Mouse (Mus musculus): Measurements from ENCODE around the gene Tas1r3. TPM values are rescaled to one million over a fixed set of nuclear protein-coding genes. Genes with fewer than 3 reads are reported as not detected.

Gene Tas1r3
- polyA plus RNA-seq (2012; rRNA removed): 1.3 and 1.9 TPM in 2 replicates

DNA sequence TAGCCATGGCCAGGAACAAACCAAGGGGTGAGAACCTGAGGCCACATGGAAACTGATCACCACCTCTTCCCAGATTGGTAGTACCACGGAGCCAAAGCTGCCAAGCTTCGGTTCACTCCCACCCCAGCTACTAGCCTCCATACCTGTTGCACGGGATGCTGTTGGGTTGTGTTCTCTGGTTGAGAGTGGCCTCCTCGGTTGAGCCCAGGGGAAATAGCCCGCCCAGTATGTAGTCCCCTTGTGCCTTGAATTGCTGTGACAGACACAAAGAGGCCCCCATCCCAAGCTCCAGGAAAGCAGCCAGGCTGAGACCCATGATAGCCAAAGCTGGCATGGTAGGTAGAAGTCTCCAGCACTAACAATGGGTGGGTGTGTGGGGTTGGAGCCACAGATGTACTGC lies at the start of gene Tas1r3:
Gene Tas1r3, minus strand, starts transcription at position 362 of the 400 bp plus-strand sequence.
- no peak for DNase-seq (ENCODE audit: low read depth, low spot score)
- 79% methylated on average over 5 of the region's 5 CpGs for WGBS

DNA sequence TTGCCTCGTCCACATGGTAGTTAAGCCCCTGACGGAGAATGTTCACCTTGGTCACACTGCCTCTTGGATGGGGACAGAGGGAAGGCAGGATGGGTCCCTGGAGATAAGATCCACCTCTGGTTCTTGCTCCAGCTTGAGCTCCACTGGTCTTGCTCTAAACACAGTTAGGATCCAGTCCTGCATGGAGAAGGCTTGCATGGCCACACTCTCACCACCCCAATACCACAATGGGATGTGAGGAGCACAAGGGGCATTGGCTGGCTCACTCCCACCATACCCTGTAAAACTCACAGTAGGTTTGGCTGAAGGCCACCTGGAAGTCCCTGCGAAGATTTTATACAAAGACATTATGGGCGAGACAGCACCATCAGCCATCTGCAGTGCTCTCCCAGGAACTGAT lies 45.6 kb upstream of the Tas1r3 start:
- no peak for DNase-seq (ENCODE audit: low read depth, low spot score)
- 86% methylated on average over 4 of the region's 4 CpGs for WGBS

DNA sequence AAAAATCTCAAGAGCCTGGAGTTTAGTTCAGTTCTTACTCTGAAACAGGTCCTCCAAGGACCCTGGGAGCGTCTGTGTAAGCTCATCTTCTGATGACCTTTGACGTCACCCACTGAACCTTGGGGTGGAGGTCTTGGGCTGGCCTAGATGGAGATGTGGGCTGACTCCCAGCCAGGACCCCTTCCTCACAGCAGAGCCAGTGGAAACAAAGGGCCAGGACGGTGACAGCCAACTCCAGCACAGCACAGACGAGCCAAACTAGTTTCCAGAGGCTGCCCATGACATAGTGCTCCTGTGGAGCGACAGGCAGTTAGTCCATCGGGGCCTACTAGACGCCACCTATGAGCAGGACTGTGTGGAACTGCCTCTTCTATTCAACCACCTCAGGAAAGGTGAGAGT lies 45.1 kb upstream of the Tas1r3 start:
- DNase-seq (ENCODE audit: low read depth, low spot score): no peak
- WGBS: 73% methylated on average over 7 of the region's 7 CpGs

DNA sequence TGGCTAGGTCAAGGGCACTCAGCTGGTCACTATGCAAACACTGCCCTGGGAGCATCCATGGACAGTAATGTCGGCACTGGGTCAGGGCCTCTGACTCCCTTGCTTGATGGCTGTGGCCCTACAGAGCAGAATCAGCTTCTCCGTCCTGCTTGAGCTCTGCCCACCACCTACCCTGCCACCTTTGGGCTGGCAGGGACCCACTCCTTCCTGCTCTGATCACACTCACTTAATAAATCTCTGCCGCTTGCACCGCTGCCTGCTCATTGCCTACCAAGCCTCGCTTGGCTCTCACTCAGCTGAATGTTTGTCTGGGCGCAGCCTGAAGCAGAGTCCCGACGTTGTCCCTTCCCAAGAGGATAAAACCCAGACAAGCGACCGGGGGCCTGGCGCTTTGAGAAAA lies 43.8 kb upstream of the Tas1r3 start:
- WGBS: 68% methylated on average over 11 of the region's 11 CpGs
- no peak for DNase-seq (ENCODE audit: low read depth, low spot score)

DNA sequence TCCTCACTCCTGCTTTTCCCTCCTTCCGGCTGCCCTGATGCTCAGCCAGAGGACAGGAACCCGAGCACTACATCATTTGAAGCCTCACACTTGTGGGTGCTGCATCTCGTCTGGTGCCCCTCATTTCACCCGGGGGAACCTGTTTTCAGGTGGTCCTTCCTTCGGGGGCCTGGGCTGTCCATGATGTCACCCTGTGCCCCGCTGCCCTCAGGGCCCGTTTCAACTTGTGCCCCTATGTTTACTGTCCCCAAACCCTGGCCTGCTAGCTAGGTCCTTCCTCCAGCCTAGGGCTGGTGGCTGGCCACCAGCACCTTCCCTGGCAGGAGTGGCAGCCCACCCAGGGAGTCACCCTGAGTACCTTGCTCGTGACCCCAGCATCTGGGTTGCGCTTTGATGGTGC lies 43.0 kb upstream of the Tas1r3 start:
- no peak for DNase-seq (ENCODE audit: low read depth, low spot score)
- 81% methylated on average over 9 of the region's 9 CpGs for WGBS

DNA sequence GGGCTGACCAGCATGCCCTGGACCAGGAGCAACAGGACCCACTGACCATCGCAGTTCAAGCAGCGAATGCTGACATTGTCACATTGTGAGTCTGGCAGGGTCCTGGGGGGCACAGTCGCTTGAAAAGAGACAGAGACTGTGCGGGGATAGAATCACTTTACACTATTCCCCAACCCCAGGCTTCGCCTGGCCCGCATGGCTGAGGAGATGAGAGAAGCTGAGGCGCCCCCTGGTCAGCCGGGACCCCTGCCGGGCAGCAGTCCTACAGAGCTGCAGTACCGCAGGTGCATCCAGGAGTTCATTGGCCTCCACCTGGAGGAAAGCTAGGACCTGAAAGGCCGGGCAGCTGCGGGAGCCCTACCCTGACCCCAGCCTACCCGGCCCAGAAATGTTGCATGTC lies 42.5 kb upstream of the Tas1r3 start:
- DNase-seq (ENCODE audit: low read depth, low spot score): no peak
- 89% methylated on average over 13 of the region's 13 CpGs for WGBS

DNA sequence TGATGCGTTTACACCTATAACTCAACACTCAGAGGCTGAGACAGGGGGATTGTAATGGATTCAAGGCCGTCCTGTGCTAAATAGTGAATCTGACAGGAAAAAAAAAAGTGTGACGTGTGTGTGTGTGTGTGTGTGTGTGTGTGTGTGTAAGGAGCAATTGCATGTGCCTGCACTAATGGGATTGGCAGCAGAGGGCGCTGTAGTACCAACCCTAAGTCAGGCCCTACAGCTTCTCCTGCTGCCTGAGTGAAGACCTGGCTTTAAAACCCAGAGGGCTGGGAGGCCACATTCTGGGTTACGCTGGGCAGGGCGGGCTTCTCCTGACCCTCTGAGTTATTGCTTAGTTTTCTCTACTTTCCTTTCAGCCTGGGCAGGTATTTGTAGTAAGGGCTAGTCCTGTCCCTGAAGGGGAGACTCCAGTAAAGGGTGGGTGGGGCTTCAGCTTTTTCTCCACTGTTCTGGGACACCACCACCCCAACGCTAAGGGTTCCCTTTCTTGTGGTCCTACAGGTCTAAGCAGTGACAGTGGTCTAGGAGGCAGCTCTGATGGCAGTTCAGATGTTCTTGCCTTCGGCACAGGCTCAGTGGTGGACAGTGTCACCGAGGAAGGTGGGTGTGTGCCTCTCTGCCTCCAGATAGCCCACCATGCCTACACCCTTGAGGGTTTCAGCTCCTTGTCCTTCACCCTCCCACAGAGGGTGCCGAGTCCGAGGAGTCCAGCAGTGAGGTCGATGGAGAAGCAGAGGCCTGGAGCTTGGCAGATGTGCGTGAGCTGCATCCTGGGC lies 41.3 kb upstream of the Tas1r3 start:
- no peak for DNase-seq (ENCODE audit: low read depth, low spot score)
- 91% methylated on average over 13 of the region's 13 CpGs for WGBS

DNA sequence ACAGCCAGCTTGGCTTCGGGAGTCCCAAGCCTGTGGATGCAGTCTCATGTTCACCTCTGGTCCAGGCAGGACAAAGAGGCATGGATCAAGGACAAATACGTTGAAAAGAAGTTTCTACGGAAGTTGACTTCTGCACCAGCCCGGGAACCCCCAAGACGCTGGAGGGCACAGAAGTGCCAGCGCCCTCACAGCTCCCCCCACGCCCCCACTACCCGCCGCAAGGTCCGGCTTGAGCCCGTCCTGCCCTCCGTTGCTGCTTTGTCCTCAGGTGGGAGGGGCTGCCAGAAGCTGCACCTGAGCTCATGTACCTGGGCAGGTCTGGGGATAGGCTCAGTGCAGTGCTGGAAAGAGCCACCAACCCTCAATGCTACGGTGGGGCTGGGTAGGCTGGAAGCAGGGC lies 40.1 kb upstream of the Tas1r3 start:
- 95% methylated on average over 13 of the region's 13 CpGs for WGBS
- no peak for DNase-seq (ENCODE audit: low read depth, low spot score)

DNA sequence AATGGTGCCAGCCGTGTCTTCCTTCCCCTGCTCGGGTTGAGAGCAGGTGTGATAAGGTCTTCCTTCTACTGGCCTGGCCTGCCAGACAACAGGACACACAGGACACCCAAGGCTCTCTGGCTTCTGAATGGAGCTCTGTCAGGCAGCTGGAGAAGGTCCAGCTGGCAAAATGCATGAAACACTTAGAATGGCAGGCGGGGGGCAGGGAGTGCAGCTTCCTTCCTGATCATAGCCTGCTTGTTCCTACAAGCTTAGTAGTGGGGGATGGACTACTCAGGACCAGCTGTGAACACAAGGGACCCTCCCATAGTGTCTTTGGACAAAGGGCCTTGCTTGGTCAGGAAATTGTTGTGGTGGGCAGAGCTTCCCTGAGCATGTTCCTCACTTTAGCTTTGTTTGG lies 38.0 kb upstream of the Tas1r3 start:
- DNase-seq (ENCODE audit: low read depth, low spot score): no peak
- 44% methylated on average over 3 of the region's 3 CpGs for WGBS

DNA sequence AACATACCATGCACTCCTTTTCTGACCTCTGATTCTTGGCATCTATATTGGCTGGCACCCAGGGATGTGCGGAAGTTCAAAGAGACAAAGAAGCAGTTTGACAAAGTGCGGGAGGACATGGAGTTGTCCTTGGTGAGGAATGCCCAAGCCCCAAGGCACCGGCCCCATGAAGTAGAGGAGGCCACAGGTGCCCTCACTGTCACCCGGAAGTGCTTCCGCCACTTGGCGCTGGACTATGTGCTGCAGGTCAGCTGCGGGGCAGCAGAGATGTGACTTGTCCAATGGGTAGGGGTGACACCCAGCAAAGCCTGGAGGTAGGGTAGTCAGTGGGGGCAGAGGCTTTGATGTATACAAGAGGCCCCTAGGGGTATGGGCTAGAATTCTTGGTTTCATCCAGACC lies 36.2 kb upstream of the Tas1r3 start:
- DNase-seq (ENCODE audit: low read depth, low spot score): no peak
- 92% methylated on average over 7 of the region's 7 CpGs for WGBS

DNA sequence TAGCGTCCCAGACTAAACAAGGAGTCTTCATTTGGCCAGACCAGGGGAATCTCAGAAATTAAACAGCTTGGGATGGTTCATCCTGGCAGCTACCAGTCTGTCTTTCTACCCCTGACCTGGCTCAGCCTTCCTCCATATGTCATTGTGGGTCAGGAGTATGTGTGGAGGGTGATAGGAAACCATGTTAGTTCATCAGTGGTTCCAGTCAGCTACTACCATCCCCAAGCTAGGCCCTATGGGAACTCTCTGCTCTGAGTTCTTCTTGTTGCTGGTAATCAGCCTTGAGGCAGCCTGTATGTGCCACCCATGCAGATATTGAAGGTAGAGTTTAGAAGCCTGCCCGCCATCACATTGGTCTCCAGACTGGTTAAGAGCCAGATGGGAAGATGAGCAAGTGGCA lies 35.2 kb upstream of the Tas1r3 start:
- no peak for DNase-seq (ENCODE audit: low read depth, low spot score)
- WGBS: 99% methylated on average over 2 of the region's 2 CpGs

DNA sequence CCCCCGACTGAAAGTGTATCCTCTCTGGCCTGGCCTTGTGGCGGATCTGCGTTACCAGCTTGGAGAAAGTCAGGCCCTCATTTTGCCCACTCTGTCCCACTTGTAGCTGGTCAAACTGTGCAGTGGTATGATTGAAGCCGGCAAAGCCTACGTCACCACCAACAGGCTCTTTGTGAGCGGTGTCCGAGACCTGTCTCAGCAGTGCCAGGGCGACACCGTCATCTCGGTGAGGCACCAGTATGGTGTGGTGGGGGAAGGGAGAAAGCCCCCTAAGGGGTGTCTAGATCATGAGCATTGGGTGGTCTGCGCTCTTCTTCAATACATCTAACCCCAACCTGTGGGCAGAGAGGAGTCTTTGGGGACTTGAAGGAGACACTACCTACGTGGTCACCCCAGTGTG lies 33.3 kb upstream of the Tas1r3 start:
- no peak for DNase-seq (ENCODE audit: low read depth, low spot score)
- WGBS: 97% methylated on average over 12 of the region's 12 CpGs

DNA sequence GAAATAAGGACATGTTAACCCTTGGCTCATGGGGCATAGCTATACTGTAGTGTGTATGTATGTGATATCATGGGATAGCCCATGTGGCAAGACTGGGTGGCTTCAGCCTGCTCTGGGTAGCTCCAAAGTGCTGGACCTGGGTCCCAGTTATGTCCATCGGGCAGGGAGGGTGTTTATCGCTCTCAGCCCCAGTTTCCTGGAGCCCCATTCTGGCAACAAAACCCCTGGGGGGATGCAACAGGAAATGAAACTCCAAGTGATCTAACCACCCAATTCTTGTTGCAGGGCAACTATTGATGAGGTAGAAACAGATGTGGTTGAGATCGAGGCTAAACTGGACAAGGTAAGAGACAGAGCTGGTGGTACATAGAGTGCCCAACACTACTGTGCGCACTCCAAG lies 32.7 kb upstream of the Tas1r3 start:
- no peak for DNase-seq (ENCODE audit: low read depth, low spot score)
- WGBS: 89% methylated on average over 4 of the region's 4 CpGs

DNA sequence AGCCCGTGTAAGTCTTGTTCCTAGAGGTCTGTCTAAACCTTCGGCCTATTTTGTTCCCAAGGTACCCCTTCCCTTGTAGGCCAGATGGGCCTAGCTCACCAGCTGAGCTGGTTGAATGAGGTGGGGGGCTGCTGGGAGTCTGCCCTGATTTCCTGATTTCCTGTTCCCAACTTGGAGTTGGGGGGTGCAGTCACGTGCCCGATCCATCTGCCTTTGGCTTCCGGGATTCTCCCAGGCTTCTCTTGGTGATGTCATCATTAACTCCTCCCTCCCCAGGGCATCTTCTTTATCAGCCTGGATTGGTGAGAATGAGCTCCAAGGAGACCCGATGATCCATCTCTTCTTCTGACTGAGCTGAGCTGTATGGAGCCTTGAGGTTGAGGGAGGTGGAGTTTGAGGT lies 32.1 kb upstream of the Tas1r3 start:
- WGBS: 48% methylated on average over 6 of the region's 6 CpGs
- no peak for DNase-seq (ENCODE audit: low read depth, low spot score)

DNA sequence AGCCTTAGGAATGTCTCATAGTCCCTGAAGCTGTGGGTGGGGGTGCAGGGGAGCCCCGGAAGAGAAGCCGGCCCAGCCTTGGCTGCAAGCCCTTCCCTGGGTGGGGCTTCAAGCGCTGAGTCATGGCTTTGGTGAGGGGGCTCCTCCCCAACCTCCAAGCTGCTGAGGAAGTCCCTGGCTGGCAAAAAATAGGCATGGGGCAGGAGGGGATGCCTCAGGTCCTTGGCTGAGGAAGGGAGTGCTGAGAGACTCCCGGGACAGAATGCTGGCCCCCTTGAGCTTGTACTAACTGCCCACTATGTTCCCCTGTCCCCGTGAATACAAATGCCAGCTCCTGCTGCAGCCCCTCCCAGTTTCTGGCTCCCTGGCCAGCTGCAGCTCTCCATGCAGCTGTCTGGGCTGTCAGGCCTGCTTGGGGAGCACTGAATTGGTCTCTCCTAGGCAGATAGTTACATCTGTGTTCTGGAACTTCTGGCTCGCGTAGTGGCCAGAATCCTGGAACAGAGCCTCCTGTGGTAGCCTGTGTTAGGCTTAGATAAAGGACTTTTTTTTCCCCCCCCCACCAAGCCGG lies 31.2 kb upstream of the Tas1r3 start:
- DNase-seq (ENCODE audit: low read depth, low spot score): no peak
- 17% methylated on average over 8 of the region's 8 CpGs for WGBS

DNA sequence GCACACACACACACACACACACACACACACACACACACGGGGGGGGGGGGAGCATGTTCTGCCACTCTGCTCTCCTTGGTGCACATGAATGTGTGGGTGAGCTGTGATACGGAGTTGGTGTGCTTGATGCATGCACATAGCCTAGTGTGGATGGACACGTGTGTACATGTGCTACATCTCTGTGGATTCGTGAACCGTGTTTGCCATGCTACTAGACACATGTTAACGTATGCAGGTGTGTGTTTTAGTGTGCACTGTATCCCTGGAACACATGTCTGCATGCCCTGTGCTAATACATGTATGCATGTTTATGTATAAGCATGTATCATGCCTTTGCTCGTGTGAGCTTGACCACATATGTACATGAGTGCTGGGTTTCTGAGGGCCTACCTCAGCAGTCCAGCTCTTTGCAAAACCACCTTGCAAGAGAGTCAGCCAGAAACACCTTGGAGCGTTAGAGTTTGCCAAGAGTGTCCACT lies 30.1 kb upstream of the Tas1r3 start:
- WGBS: 69% methylated on average over 8 of the region's 8 CpGs
- no peak for DNase-seq (ENCODE audit: low read depth, low spot score)

DNA sequence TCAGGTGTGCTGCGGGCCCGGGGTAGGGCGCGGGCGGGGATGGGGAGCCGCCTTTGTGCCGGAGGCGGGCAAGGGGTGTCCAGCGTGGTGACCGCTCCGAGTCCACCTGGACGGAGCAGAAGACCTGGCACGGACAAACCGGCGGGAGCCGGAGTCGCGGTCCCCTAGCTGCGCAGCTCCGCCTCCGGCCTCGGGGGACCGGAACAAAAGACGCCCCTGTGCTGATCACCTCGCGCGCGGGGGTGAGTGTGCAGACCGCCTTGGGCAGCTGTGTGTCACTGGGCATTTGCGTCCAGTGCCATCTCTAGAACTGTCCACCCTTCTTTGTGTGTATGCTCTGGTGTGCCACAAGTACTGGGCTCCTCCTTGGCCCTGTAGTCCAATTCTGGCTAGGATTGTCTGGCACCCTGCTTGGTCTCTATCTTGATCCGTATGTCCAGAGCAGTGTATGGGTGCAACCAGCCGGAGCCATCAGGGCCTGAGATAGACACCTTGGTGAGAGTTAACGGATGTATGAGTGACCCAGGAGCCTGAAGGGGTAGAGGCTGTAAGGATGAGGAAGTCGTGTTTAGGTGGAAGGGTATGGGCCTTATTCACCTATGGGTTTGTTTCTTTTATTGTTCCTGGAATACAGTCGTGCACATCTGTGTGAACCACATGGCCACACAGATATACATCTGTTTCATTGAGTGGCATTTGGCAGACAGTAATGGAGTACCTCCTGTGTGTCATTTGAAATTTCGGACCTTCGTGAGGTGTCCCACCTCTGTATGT lies 29.5 kb upstream of the Tas1r3 start:
- 4% methylated on average over 37 of the region's 37 CpGs for WGBS
- DNase-seq (ENCODE audit: low read depth, low spot score): no peak

DNA sequence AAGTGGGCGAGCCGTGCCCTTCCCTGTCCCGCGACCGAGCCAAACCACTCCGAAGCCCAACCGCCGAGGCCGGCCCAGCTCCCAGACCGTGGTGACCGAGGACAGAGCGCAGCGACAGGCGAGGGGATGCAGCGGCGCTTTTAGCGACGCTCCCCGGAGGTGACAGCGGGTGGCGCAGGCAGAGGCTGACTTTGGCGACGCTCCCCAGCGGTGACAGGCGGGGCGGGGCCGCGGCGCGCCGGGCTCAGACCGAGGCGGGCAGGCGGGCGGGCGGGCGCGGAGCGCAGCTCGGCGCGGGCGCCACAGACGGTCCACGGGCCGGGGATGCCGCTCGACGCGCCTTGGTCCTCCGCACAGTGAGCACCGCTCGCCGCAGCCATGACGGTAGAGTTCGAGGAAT lies 28.9 kb upstream of the Tas1r3 start:
- under 1% methylated on average over 55 of the region's 56 CpGs for WGBS
- peak; percentile 43 for DNase-seq (ENCODE audit: low read depth, low spot score)

DNA sequence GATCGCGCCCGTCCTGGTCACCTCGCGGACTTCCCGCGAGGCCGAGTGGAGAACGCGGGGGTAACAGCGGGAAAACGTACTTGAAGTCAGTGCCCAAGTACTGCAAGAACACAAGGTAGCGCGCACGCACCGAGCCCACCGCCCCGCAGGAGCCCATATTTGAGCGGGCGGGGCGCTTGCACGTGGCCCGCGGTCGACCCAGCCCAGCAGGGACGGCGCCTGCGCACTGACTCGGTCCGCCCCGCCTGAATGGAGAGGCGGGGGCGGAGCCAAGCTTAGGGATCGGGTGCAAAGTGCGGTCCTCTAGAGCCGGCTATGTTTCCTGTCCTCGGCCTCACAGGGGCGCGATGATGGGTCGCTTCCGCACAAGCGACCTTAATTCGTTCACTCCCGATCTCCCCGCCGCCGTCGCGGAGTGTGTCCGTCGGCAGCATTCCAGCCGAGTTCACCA lies 28.4 kb upstream of the Tas1r3 start, which contains the start of the genes Pusl1 and Acap3:
Gene Pusl1, minus strand, starts transcription at position 231 of the 451 bp plus-strand sequence.
Gene Acap3, plus strand, starts transcription at position 272 of the 451 bp plus-strand sequence.
- peak; percentile 58 for DNase-seq (ENCODE audit: low read depth, low spot score)
- under 1% methylated on average over 52 of the region's 52 CpGs for WGBS

DNA sequence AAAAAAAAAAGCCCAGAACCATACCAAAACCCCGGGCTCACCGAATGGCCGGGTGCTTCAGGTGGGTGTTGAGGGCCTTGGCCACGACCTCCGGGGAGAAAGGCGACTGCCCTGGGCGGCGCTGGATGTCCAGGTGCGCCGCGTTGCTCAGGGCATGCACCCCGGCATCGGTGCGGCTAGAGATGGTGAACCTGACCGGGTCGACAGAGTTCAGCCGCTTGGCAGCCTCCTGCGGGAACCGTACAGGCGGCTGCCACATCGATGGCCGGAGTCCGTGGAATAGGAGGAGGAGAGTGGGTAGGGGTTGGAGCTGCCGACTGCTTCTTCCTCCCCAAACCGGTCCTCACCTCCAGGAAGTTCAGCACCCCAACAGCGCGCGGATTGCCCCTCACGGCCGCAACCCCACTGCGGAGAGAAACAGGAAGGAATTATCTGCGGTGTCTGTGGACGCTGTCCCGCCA lies 27.9 kb upstream of the Tas1r3 start:
- DNase-seq (ENCODE audit: low read depth, low spot score): no peak
- whole genome bisulfite sequencing: under 1% methylated on average over 34 of the region's 34 CpGs

Measured in large intestine, adult 2 months (tissue).